Comparison of ENCODE assay signal across 9 mouse cellular contexts in genomic region chr5:135286185-135286584, GRCm38 (mm10). TPM values are rescaled to one million over a fixed set of nuclear protein-coding genes. Genes with fewer than 3 reads are reported as not detected.
DNase-seq lines count a peak whose midpoint lies in the region; ATAC-seq and TF ChIP-seq lines count a peak whose summit lies in the region.
"Had no signal": no experiment of that assay in that cellular context is flagged by ENCODE, and none has a peak within 500 bp of the region (broad histone marks: within the 10 kb centered on the region; RNA-seq: fewer than 3 reads in every experiment).

No protein-coding gene starts in this region.

- ATAC-seq in hindbrain, embryonic 11.5 days (ENCODE audit: low FRiP score): peak; percentile 53

- no peaks in the 10 kb centered on the region for H3K79me2 ChIP-seq in MEL (ENCODE audit: control insufficient read depth, insufficient read depth, low read length, poor library complexity)

- peaks cover 0 to 13% of the 10 kb centered on the region in 2 experiments for H3K27me3 ChIP-seq in MEL (ENCODE audit: control insufficient read depth in 1 of 2, insufficient read depth in 2 of 2, low read length in 2 of 2)
- no peaks in the 10 kb centered on the region for H3K27me3 ChIP-seq in hindbrain, embryonic 11.5 days (ENCODE audit: control insufficient read depth, insufficient read depth, low read length)
- H3K27me3 ChIP-seq: limb, embryonic 15.5 days had no signal

- DNase-seq in MEL (ENCODE audit: low read depth, low spot score): peak; percentile 69
- DNase-seq in cerebellum, adult 18-20 months: peak; percentile 59 to 73
- peak; percentile 81 for DNase-seq in forelimb bud, embryonic 11.5 days (ENCODE audit: low read depth, low spot score)
- peak; percentile 90 for DNase-seq in hindbrain, embryonic 11.5 days (ENCODE audit: low spot score)
- DNase-seq in layer of hippocampus, postnatal 10 days (ENCODE audit: low spot score in 2 of 2): peak; percentile 87 to 88
- DNase-seq in lung, postnatal 36 days: peak; percentile 77
- peak; percentile 63 for DNase-seq in right cerebral cortex, adult 18-20 months
- DNase-seq in urinary bladder, adult 18-20 months (ENCODE audit: low spot score in 2 of 2): peak; percentile 20 to 35

- H3K4me2 ChIP-seq in hindbrain, embryonic 11.5 days (replicated peaks; ENCODE audit: low read depth, low read length): no peak overlapping the region
- H3K4me2 ChIP-seq: limb, embryonic 15.5 days had no signal

- TF ChIP-seq EP300 in MEL (IDR thresholded peaks at IDR 0.05; ENCODE audit: low read depth in 1 of 2, low read length in 2 of 2): no peak

- TF ChIP-seq RAD21 in MEL (IDR thresholded peaks at IDR 0.05; ENCODE audit: low read depth, low read length): peak; percentile 92

- no peak overlapping the region for H3K9ac ChIP-seq in MEL (ENCODE audit: control insufficient read depth, low read depth, low read length, poor library complexity, severe bottlenecking)
- no peak overlapping the region for H3K9ac ChIP-seq in hindbrain, embryonic 11.5 days (ENCODE audit: low read depth, low read length)
- H3K9ac ChIP-seq: limb, embryonic 15.5 days had no signal

- H3K27ac ChIP-seq in MEL (ENCODE audit: control insufficient read depth, low read depth, low read length): no peak overlapping the region
- H3K27ac ChIP-seq in hindbrain, embryonic 11.5 days (ENCODE audit: low read depth, low read length): no peak overlapping the region
- H3K27ac ChIP-seq: limb, embryonic 15.5 days had no signal

- H3K36me3 ChIP-seq in MEL (ENCODE audit: control insufficient read depth in 1 of 2, insufficient read depth in 2 of 2, low read length in 2 of 2): no peaks in the 10 kb centered on the region
- no peaks in the 10 kb centered on the region for H3K36me3 ChIP-seq in hindbrain, embryonic 11.5 days (ENCODE audit: control insufficient read depth, insufficient read depth, low read length)
- H3K36me3 ChIP-seq: limb, embryonic 15.5 days had no signal

- no peak for TF ChIP-seq POLR2A in MEL (IDR thresholded peaks at IDR 0.05; ENCODE audit: control insufficient read depth in 1 of 2, insufficient read depth in 1 of 2, low read depth in 1 of 2, low read length in 2 of 2, poor library complexity in 1 of 2)

- no peaks in the 10 kb centered on the region for H3K9me3 ChIP-seq in MEL (replicated peaks; ENCODE audit: insufficient read depth, low read length)
- no peaks in the 10 kb centered on the region for H3K9me3 ChIP-seq in hindbrain, embryonic 11.5 days (ENCODE audit: control insufficient read depth, low read length)
- H3K9me3 ChIP-seq: limb, embryonic 15.5 days had no signal

- 2% methylated on average over 6 of the region's 6 CpGs for WGBS in hindbrain, embryonic 11.5 days

- no peak overlapping the region for H3K4me3 ChIP-seq in MEL (ENCODE audit: control insufficient read depth in 1 of 2, insufficient read depth in 1 of 2, low read depth in 2 of 2, low read length in 2 of 2)
- H3K4me3 ChIP-seq in hindbrain, embryonic 11.5 days (ENCODE audit: low read depth, low read length): no peak overlapping the region
- H3K4me3 ChIP-seq: limb, embryonic 15.5 days had no signal

- TF ChIP-seq CTCF in MEL (IDR thresholded peaks at IDR 0.05 in 2 of 3, conservative IDR thresholded peaks at IDR 0.05 in 1 of 3; ENCODE audit: control insufficient read depth in 1 of 3, insufficient read depth in 1 of 3, low read depth in 2 of 3, low read length in 3 of 3, poor library complexity in 1 of 3, severe bottlenecking in 1 of 3): peak; percentile 83 to 89 (median 86)

- H3K4me1 ChIP-seq in MEL (ENCODE audit: control insufficient read depth in 1 of 2, insufficient read depth in 2 of 2, low read length in 2 of 2): no peaks in the 10 kb centered on the region
- H3K4me1 ChIP-seq in hindbrain, embryonic 11.5 days (replicated peaks; ENCODE audit: control insufficient read depth, insufficient read depth, low read length): no peaks in the 10 kb centered on the region
- H3K4me1 ChIP-seq: limb, embryonic 15.5 days had no signal

TF ChIP-seq in MEL, 35 proteins besides CTCF, POLR2A, EP300 and RAD21:
- TF ChIP-seq ZC3H11A (IDR thresholded peaks at IDR 0.05; ENCODE audit: low read depth, low read length): peak; percentile 82
- TF ChIP-seq TBP (IDR thresholded peaks at IDR 0.05; ENCODE audit: low read depth, low read length): no peak
- TF ChIP-seq SMC3 (IDR thresholded peaks at IDR 0.05; ENCODE audit: low read depth, low read length): peak; percentile 75
- no peak for TF ChIP-seq USF1 (IDR thresholded peaks at IDR 0.05; ENCODE audit: low read depth, low read length)

RNA-seq across cellular contexts. Expression of gene Fzd9, which starts 35.2 kb away (rescaled TPM):
- 5.7 and 9.8 TPM in 2 replicates for total RNA-seq in MEL (2012; rRNA removed)
- polyA plus RNA-seq in MEL (2012; ENCODE audit: insufficient read depth in 1 of 2, insufficient read length in 2 of 2, low read depth in 1 of 2, low replicate concordance in 2 of 2, missing spikeins in 1 of 2): 1 to 10 TPM in 1 of 2 experiments, not detected in 1; 6.2 TPM
- 6.6 and 7.2 TPM in 2 replicates for polyA plus RNA-seq in hindbrain, embryonic 11.5 days (2014; fragmentation: Nextera tagmentation; extraction: Ambion mirVana)
- 10 to 100 TPM; 11.7 to 12.1 TPM for total RNA-seq in layer of hippocampus, postnatal 10 days (2021)

Comparison
In these comparisons a context has a peak if more than half of its experiments do, and no peak if none do; other contexts are left out.
1. DNase-seq: peak in every context shown above with its lines; median percentile 90 in hindbrain, embryonic 11.5 days; 88 in layer of hippocampus, postnatal 10 days; 81 in forelimb bud, embryonic 11.5 days; 77 in lung, postnatal 36 days; 69 in MEL; 66 in cerebellum, adult 18-20 months; 63 in right cerebral cortex, adult 18-20 months; 28 in urinary bladder, adult 18-20 months.